Mouse (Mus musculus) cerebellum, adult (tissue): ENCODE measurements around the gene Grin3b.
A peak's percentile ranks its signal among the peaks of the same experiment; 100 is the strongest.

Experiments
- ATAC-seq: cut with Nextera tagmentation; 2 replicates; pipeline ENCODE4 v1.9.2; 2017; ENCODE audit warnings: mild to moderate bottlenecking, moderate library complexity, mixed read lengths; ENCODE audit not compliant: insufficient number of reproducible peaks, low FRiP score, low TSS enrichment

The Grin3b gene

DNA sequence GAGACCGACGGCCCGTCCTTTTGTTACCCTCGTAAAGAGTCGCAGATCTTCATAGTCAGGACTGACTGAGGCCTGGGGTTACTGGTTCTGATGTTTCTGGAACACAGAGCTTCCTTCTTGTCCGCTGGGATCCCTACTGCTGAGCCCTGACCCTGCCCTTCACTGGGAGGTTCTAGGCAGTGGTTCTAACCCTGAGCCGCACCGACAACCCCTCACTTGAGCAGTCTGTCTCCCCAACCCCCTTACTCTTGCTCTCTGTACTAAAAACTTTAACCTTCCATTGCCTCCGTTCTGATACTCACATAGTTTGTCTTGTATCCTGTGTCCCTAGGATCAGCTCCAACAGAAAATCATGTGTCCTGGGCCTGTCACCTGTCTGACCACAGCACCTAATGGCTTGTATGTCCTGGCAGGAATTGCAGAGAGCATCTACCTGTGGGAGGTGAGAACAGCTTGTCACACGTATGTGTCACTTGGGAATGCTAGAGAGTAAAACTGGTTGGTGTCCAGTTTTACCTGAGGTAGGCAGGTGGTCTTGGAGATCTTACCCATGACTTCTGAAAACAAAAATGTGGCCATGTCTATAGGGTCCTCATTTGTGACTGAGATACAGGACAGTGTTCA, 9.7 kb upstream of the Grin3b start:
- no peak for ATAC-seq

DNA sequence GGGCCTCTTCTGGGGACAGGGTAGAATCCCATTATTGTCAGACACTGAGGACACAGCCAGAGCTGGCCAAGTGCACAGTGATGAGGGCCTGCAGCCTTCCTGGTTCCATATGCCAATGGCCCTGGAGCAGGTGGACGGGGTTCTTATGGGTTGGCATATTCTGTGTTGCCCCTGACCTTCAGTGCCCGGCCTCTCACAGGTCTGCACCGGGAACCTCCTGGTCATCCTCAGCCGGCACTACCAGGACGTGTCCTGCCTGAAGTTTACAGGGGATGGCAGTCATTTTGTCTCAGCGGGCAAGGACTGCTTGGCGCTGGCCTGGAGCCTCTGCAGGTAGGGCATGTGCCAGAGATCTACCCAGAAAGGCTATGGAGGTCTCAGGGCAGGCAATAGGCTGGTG, 5.8 kb upstream of the Grin3b start:
- ATAC-seq = no peak

GRCm38 (mm10) chr10:79965325-79965724, 5.2 kb upstream of the Grin3b start:
- no peak for ATAC-seq

- 0 out of 2 replicates have a peak, but pooled peaks have one; percentile 21 for ATAC-seq
These were observed 3.6 kb upstream of the Grin3b start for GRCm38 (mm10) chr10:79966886-79967400.

DNA sequence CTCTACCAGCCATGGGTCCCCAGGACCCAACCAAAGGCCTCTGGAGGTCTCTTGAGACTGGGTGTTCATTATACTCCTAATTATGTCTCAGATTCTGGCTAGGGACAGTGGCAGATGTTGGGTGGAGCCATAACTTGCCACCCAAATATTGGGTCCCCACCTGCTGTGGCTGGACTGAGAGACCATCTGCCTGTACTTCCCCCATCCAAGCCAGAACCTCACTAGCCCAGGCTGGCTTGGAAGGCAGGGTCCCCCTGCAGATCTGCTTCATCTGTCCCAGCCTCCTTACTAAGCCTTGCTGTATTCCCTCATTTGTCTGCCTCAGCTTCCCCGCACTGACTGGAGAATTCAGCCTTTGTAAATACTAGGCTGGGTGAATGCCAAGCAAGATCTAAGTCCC, 2.3 kb upstream of the Grin3b start:
- no peak for ATAC-seq

DNA sequence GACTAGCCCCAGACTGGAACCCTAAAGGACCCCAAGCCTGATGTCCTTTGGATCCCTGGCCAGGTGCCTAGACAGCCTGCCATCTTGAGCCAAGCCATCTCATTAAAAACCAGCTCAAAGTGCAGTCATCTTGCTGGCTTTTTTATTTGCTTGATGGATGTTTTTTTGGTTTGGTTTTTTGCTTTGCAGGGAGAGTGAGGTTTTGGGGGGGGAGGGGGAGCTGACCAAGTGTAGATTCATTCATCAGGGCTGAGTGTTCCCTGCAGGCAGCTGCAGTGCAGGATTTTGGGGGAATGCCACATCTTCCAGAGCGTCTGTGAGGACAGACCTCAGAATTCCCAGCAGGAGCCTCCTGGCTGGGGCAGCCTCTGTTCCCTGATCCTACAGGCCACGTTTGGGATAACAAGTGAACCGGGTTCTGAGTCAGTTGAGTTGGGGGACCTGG, 1.4 kb upstream of the Grin3b start:
- ATAC-seq = no peak

GRCm38 (mm10) chr10:79971183-79971497, 625 bp downstream of the Grin3b start:
- ATAC-seq = no peak

GRCm38 (mm10) chr10:79972831-79973230, 2.3 kb downstream of the Grin3b start:
- no peak for ATAC-seq

DNA sequence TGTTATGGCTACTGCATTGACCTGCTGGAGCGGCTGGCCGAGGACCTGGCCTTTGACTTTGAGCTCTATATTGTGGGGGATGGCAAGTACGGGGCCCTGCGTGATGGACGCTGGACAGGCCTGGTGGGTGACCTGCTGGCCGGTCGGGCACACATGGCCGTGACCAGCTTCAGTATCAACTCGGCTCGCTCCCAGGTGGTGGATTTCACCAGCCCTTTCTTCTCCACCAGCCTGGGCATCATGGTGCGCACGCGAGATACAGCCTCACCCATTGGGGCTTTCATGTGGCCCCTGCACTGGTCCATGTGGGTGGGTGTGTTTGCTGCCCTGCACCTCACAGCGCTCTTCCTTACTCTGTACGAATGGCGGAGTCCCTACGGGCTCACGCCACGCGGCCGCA, 3.6 kb downstream of the Grin3b start:
- no peak for ATAC-seq

- no peak for ATAC-seq
These were observed 4.2 kb downstream of the Grin3b start for GRCm38 (mm10) chr10:79974668-79975067.

DNA sequence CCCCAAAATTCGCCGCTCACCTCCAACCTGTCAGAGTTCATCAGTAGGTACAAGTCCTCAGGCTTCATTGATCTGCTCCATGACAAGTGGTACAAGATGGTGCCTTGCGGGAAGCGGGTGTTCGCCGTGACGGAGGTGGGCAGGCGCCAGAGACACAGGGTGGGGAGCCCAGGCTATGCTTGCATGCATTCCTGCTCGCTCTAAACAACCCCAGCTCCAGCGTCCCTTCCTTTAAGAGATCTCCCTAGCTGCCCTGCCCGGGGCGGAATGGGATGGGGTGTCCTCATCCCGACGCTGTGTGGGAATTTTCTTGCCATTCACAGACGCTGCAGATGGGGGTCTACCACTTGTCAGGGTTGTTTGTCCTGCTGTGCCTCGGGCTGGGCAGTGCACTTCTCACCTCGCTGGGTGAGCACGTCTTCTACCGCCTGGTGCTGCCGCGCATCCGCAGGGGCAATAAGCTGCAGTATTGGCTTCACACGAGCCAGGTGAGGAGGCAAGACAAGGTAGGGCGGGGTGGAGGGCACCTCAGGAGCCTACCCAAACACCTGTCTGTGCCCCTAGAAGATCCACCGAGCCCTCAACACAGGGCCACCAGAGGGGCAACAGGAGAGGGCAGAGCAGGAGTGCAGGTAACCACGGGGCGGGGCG, 5.7 kb downstream of the Grin3b start:
- ATAC-seq = no peak

GRCm38 (mm10) chr10:79976722-79977107, 6.2 kb downstream of the Grin3b start:
- no peak for ATAC-seq

- no peak for ATAC-seq
These were observed 6.8 kb downstream of the Grin3b start for GRCm38 (mm10) chr10:79977324-79977723.

DNA sequence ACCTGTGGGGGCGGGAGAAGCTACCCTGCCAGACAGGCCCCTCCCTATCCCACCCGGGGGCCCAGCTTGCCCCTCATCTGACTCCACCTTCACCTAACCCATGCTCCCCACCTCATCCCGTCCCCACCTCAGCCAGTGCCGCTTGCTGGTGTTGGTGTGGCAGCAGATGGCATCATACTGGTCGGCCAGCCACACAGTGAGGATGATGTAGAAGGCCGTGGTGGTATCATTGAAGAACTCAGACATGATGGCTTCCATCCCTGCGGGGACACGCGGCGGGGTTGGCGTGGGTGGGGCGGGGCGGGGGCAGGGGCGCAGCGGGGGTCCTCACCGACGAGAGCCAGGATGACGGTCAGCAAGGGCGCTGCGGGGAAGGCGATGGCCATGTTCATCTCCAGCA, 7.5 kb downstream of the Grin3b start:
- ATAC-seq = no peak

GRCm38 (mm10) chr10:79979401-79980155, 9.1 kb downstream of the Grin3b start:
- ATAC-seq = no peak

DNA sequence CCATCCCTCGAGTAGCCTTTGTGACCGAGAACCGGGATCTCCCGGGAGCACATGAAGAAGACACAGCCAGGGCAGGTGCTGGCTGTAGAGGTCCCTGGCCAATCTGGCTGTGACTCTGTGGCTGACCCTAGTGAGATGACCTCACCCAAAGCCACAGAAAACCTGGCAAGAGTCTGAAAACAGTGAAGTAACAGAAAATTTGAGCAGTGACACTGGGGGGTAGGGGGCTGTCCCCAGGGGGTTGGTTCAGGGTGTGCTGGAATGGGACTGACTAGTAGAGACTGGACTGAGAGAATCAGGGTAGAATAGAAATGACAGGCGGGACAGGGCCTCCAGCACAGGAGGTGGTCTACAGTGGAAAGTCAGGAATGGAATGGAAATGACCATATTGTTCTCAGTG, 12.7 kb downstream of the Grin3b start:
- no peak for ATAC-seq

- no peak for ATAC-seq
These were observed 13.2 kb downstream of the Grin3b start for GRCm38 (mm10) chr10:79983670-79984069.

GRCm38 (mm10) chr10:79984195-79984816, 13.8 kb downstream of the Grin3b start, which contains the start of gene Tmem259:
TSS of gene Tmem259 (minus strand) at chr10:79984330.
- peak; percentile 29 for ATAC-seq

DNA sequence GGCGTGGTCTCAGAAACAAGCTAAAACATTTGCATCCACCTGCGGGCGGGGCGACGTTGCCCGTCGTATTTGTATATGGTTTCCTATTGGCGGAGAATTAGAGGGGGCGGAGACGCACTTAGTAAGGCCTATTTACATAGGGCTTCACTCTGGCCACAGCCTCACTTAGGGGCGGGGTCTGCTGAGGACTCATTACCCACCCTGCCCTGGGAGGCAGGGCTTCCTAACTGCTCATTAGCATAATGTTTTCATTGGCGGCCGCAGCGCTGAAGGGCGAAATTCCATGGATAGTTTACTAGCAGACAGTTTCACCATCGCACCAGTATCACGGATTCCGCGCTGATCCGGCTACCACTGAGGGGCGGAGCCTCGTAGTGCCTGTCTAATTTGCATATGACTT, 14.4 kb downstream of the Grin3b start:
- peak; percentile 75 for ATAC-seq

- peak; percentile 11; the same call in 1 of the 2 replicates for ATAC-seq
These were observed 15.1 kb downstream of the Grin3b start for GRCm38 (mm10) chr10:79985334-79986231.
